Mouse (Mus musculus) embryonic fibroblast, embryonic 13.5 days (primary cell): ENCODE measurements around the gene Tor4a.

Experiments used
- CTCF ChIP-seq: IDR thresholded peaks from 2 replicates; pipeline ENCODE4 v1.5.1; 2011; ENCODE audit warnings: mild to moderate bottlenecking, control low read depth, low read length, moderate library complexity, borderline replicate concordance; ENCODE audit not compliant: insufficient read depth
- POLR2A ChIP-seq: IDR thresholded peaks from 2 replicates; pipeline ENCODE4 v1.6.1; 2011; ENCODE audit warnings: low read depth, mild to moderate bottlenecking, control low read depth, low read length, moderate library complexity

GRCm38 (mm10) chr2:25243342-25243741, 46.7 kb upstream of the Tor4a start:
- TF ChIP-seq CTCF (no peak), POLR2A (no peak)
